Mouse (Mus musculus) fibroblast of lung, adult 2 months (primary cell): ENCODE measurements at regions not wholly inside any gene's neighbourhood (a gene's known extent, or its start where the extent isn't known, plus 50 kb on each side); places are given as distances from the start of the nearest gene placed in this dataset.

ENCODE experiments used
- DNase-seq: peaks from one replicate; pipeline ENCODE4 v3.0.0-alpha.2; 2011; ENCODE audit warnings: low read depth

GRCm38 (mm10) chr12:50158143-50158542 is 490.8 kb downstream of the Prkd1 start:
- no peak for DNase-seq

GRCm38 (mm10) chr12:50187332-50187731 is 461.6 kb downstream of the Prkd1 start:
- no peak for DNase-seq

GRCm38 (mm10) chr12:50190892-50191539 is 457.9 kb downstream of the Prkd1 start:
- no peak for DNase-seq

GRCm38 (mm10) chr12:50191733-50192612 is 456.9 kb downstream of the Prkd1 start:
- DNase-seq: no peak

GRCm38 (mm10) chr12:50193501-50193900 is 455.4 kb downstream of the Prkd1 start:
- DNase-seq: no peak

- no peak for DNase-seq
Observed at GRCm38 (mm10) chr12:50194714-50195113, 454.2 kb downstream of the Prkd1 start.

GRCm38 (mm10) chr12:50196339-50196738 is 452.6 kb downstream of the Prkd1 start:
- DNase-seq: no peak

GRCm38 (mm10) chr12:50241139-50241538 is 407.8 kb downstream of the Prkd1 start:
- DNase-seq: no peak

- DNase-seq: no peak
Observed at GRCm38 (mm10) chr12:50258901-50259300, 390.0 kb downstream of the Prkd1 start.

GRCm38 (mm10) chr12:50261072-50261471 is 387.8 kb downstream of the Prkd1 start:
- no peak for DNase-seq

GRCm38 (mm10) chr12:50273239-50273880 is 375.5 kb downstream of the Prkd1 start:
- no peak for DNase-seq

GRCm38 (mm10) chr12:50281615-50282014 is 367.3 kb downstream of the Prkd1 start:
- no peak for DNase-seq
